Mouse (Mus musculus): Measurements from ENCODE around the gene A930004D18Rik. TPM values are rescaled to one million over a fixed set of nuclear protein-coding genes. Genes with fewer than 3 reads are reported as not detected.

The A930004D18Rik gene
- total and polyA plus RNA-seq, 3 experiments: 0.30 to 1.5 (median 0.65) TPM

- TF ChIP-seq TAL1 (conservative IDR thresholded peaks at IDR 0.05; ENCODE audit: low read depth, low read length) (no peak), GATA2 (IDR thresholded peaks at IDR 0.05; ENCODE audit: borderline replicate concordance, low read depth, low read length) (no peak), POLR2AphosphoS5 (IDR thresholded peaks at IDR 0.05; ENCODE audit: insufficient replicate concordance, low read depth, low read length) (no peak), CTCF (IDR thresholded peaks at IDR 0.05; ENCODE audit: low read depth, low read length) (no peak), GATA1 (IDR thresholded peaks at IDR 0.05; ENCODE audit: borderline replicate concordance, low read length) (no peak)
Observed at GRCm38 (mm10) chr2:18028140-18029021, 9.2 kb downstream of the A930004D18Rik start.

GRCm38 (mm10) chr2:18027448-18028139 lies 9.9 kb downstream of the A930004D18Rik start:
- ATAC-seq (ENCODE audit: extremely low read depth, insufficient number of reproducible peaks, low FRiP score, poor library complexity, severe bottlenecking) (peak; percentile 58), DNase-seq (ENCODE audit: low spot score) (peak; percentile 90)
- Histone ChIP-seq H3K4me1 (ENCODE audit: insufficient read depth, low read depth, low read length) (peaks cover 46% of the 10 kb centered on the region), H3K4me3 (ENCODE audit: low read depth, low read length) (peak overlapping the region; percentile 71), H3K36me3 (replicated peaks) (no peaks in the 10 kb centered on the region), H3K9me3 (replicated peaks) (no peaks in the 10 kb centered on the region), H3K27me3 (ENCODE audit: insufficient read depth, low read length) (peaks cover 72% of the 10 kb centered on the region)
- TF ChIP-seq GATA2 (IDR thresholded peaks at IDR 0.05; ENCODE audit: borderline replicate concordance, low read depth, low read length): no peak
- peak; percentile 70 for TF ChIP-seq CTCF (IDR thresholded peaks at IDR 0.05; ENCODE audit: low read depth, low read length)
- no peak for TF ChIP-seq POLR2AphosphoS5 (IDR thresholded peaks at IDR 0.05; ENCODE audit: insufficient replicate concordance, low read depth, low read length)

More at GRCm38 (mm10) chr2:18028140-18029021, 9.2 kb downstream of the A930004D18Rik start:
- DNase-seq (ENCODE audit: low spot score) (peak; percentile 38), ATAC-seq (ENCODE audit: extremely low read depth, insufficient number of reproducible peaks, low FRiP score, poor library complexity, severe bottlenecking) (peak; percentile 54)
- Histone ChIP-seq H3K27me3 (ENCODE audit: insufficient read depth, low read length) (peaks cover 77% of the 10 kb centered on the region), H3K4me1 (ENCODE audit: insufficient read depth, low read depth, low read length) (peaks cover 46% of the 10 kb centered on the region), H3K4me3 (ENCODE audit: low read depth, low read length) (peak overlapping the region; percentile 71), H3K9me3 (replicated peaks) (no peaks in the 10 kb centered on the region), H3K36me3 (replicated peaks) (no peaks in the 10 kb centered on the region)

DNA sequence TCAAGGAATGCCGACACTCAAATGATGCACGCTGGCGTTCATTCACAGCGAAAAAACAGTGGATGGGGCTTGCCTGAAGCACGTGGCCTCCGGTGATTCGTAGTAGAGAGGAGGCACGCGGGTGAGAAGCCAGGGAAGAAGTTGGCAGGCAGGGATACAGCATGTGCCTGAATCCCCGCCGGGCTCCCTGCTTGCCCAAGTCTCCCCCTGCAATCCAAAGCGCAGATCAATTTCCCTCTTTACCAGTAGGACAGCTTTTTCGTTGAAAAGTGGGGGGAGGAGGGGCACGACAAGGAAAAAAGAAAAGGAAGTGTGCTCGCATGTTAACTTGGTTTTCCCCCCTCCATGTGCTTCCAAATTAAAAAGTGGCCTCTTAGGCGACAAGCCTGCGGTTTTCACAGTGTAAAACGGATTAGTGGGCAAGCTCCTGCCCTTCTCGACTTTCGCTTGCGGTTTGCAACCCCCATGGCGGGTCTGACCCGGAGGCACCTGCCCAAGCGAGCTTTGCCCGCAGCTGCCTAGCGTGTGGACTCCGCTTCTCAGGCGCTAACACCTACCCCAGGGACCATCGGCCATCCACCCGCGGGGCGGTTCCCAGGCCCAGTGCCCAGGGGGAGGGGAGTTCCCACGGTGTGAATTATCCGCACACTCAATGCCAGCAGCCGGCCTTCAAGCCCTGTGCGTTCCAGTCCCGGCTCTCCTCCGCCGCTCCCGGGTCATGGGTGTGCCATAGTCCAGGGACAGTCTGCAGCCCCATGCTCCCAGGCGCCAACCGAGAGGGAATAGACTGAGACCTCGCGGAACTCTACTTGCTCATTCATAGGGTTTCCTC lies 11.2 kb downstream of the A930004D18Rik start:
- H3K27me3 ChIP-seq (ENCODE audit: insufficient read depth, low read length): peaks cover 59% of the 10 kb centered on the region
- H3K4me3 ChIP-seq (ENCODE audit: low read depth, low read length): peak overlapping the region; percentile 71
- H3K9me3 ChIP-seq (replicated peaks): no peaks in the 10 kb centered on the region

GRCm38 (mm10) chr2:18025781-18026115 lies 11.8 kb downstream of the A930004D18Rik start:
- H3K4me1 ChIP-seq (ENCODE audit: insufficient read depth, low read depth, low read length): peaks cover 34% of the 10 kb centered on the region
- H3K27me3 ChIP-seq (ENCODE audit: insufficient read depth, low read length): peaks cover 54% of the 10 kb centered on the region
- TF ChIP-seq CTCF (IDR thresholded peaks at IDR 0.05; ENCODE audit: low read depth, low read length) (no peak), GATA2 (IDR thresholded peaks at IDR 0.05; ENCODE audit: borderline replicate concordance, low read depth, low read length) (no peak), GATA1 (IDR thresholded peaks at IDR 0.05; ENCODE audit: borderline replicate concordance, low read length) (no peak), TAL1 (conservative IDR thresholded peaks at IDR 0.05; ENCODE audit: low read depth, low read length) (no peak), POLR2AphosphoS5 (IDR thresholded peaks at IDR 0.05; ENCODE audit: insufficient replicate concordance, low read depth, low read length) (no peak)
- H3K4me3 ChIP-seq (ENCODE audit: low read depth, low read length): peak overlapping the region; percentile 71; the same call in 1 of the 2 replicates
- H3K36me3 ChIP-seq (replicated peaks): no peaks in the 10 kb centered on the region
- DNase-seq (ENCODE audit: low spot score) (no peak), ATAC-seq (ENCODE audit: extremely low read depth, insufficient number of reproducible peaks, low FRiP score, poor library complexity, severe bottlenecking) (no peak)
- H3K9me3 ChIP-seq (replicated peaks): no peaks in the 10 kb centered on the region

More for the DNA sequence above, 11.2 kb downstream of the A930004D18Rik start:
- no peak for TF ChIP-seq POLR2AphosphoS5 (IDR thresholded peaks at IDR 0.05; ENCODE audit: insufficient replicate concordance, low read depth, low read length)
- TF ChIP-seq TAL1 (conservative IDR thresholded peaks at IDR 0.05; ENCODE audit: low read depth, low read length): no peak
- TF ChIP-seq GATA1 (IDR thresholded peaks at IDR 0.05; ENCODE audit: borderline replicate concordance, low read length): no peak
- TF ChIP-seq GATA2 (IDR thresholded peaks at IDR 0.05; ENCODE audit: borderline replicate concordance, low read depth, low read length): no peak
- TF ChIP-seq CTCF (IDR thresholded peaks at IDR 0.05; ENCODE audit: low read depth, low read length): no peak
- Histone ChIP-seq H3K4me1 (ENCODE audit: insufficient read depth, low read depth, low read length) (peaks cover 38% of the 10 kb centered on the region), H3K36me3 (replicated peaks) (no peaks in the 10 kb centered on the region)
- peak; percentile 16 for DNase-seq (ENCODE audit: low spot score)
- no peak for ATAC-seq (ENCODE audit: extremely low read depth, insufficient number of reproducible peaks, low FRiP score, poor library complexity, severe bottlenecking)

DNA sequence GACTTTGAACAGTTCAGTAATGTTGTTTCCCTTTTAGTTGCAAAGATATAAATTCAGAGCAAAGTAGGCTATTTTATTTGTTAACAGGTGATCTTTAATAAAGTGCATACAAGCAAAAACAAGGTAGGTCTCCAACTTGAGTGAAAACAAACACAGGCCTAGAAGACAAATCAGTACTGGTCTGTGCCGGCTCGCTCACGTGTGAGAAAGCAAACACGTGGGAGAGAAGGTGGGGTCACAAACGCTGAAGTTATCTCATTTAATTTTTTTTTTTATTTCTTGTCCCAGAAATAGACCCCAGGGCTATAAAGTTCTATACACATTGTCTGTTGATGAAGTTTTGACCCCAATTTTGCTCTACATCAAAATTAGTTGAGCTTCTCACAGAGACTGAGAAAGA lies 12.4 kb downstream of the A930004D18Rik start:
- H3K4me3 ChIP-seq (ENCODE audit: low read depth, low read length): no peak overlapping the region
- no peaks in the 10 kb centered on the region for H3K36me3 ChIP-seq (replicated peaks)
- DNase-seq (ENCODE audit: low spot score) (no peak), ATAC-seq (ENCODE audit: extremely low read depth, insufficient number of reproducible peaks, low FRiP score, poor library complexity, severe bottlenecking) (no peak)
- TF ChIP-seq CTCF (IDR thresholded peaks at IDR 0.05; ENCODE audit: low read depth, low read length) (no peak), GATA1 (IDR thresholded peaks at IDR 0.05; ENCODE audit: borderline replicate concordance, low read length) (no peak), TAL1 (conservative IDR thresholded peaks at IDR 0.05; ENCODE audit: low read depth, low read length) (no peak), POLR2AphosphoS5 (IDR thresholded peaks at IDR 0.05; ENCODE audit: insufficient replicate concordance, low read depth, low read length) (no peak), GATA2 (IDR thresholded peaks at IDR 0.05; ENCODE audit: borderline replicate concordance, low read depth, low read length) (no peak)
- no peaks in the 10 kb centered on the region for H3K9me3 ChIP-seq (replicated peaks)
- H3K27me3 ChIP-seq (ENCODE audit: insufficient read depth, low read length): peaks cover 50% of the 10 kb centered on the region
- H3K4me1 ChIP-seq (ENCODE audit: insufficient read depth, low read depth, low read length): peaks cover 34% of the 10 kb centered on the region
